In genomic region chr7:95480121-95480726, GRCm38 (mm10) we compare ENCODE assay signal across 29 mouse cellular contexts.
DNase-seq lines count a peak whose midpoint lies in the region; ATAC-seq and TF ChIP-seq lines count a peak whose summit lies in the region.
"Had no signal": no experiment of that assay in that cellular context is flagged by ENCODE, and none has a peak within 500 bp of the region (broad histone marks: within the 10 kb centered on the region; RNA-seq: fewer than 3 reads in every experiment).

No protein-coding gene starts in this region.

- no peak for DNase-seq in forebrain, embryonic 11.5 days (ENCODE audit: low spot score)
- no peak for DNase-seq in forebrain, embryonic 14.5 days (ENCODE audit: low spot score)
- DNase-seq in midbrain, embryonic 10.5 days (ENCODE audit: low spot score), result peak; percentile 36
- DNase-seq in R1 (ENCODE audit: low read depth, low spot score), result peak; percentile 93
- no peak for DNase-seq in c-Kit-positive CD71-positive TER-119-positive erythroid progenitor cells, embryonic 14.5 days (ENCODE audit: low spot score)
- no peak for DNase-seq in kidney, adult 18-20 months
- DNase-seq: adrenal gland, postnatal 25 days; cerebellum, adult 2 months; cerebellum, postnatal 25 days; gastrocnemius, postnatal 36 days; heart, adult 2 months; heart, postnatal 4 days; kidney, adult 8-10 months; kidney, postnatal 4 days; right cerebral cortex, postnatal 25 days; spleen, adult 18-20 months; thymus, postnatal 14 days had no signal

- H3K4me1 ChIP-seq in forebrain, embryonic 11.5 days (replicated peaks; ENCODE audit: control insufficient read depth, insufficient read depth, low read length), result peaks cover 4% of the 10 kb centered on the region; the same call in 1 of the 2 replicates
- 0 out of 2 replicates have a peak, but pooled peaks cover 4% of the 10 kb centered on the region for H3K4me1 ChIP-seq in forebrain, embryonic 14.5 days (ENCODE audit: control insufficient read depth, insufficient read depth, low read length)
- peaks cover 12% of the 10 kb centered on the region for H3K4me1 ChIP-seq in midbrain, embryonic 10.5 days
- H3K4me1 ChIP-seq in midbrain, embryonic 16.5 days (ENCODE audit: control insufficient read depth, insufficient read depth, low read length), result no peaks in the 10 kb centered on the region
- H3K4me1 ChIP-seq in ES-Bruce4 (ENCODE audit: control insufficient read depth, insufficient read depth, low read length), result no peaks in the 10 kb centered on the region
- H3K4me1 ChIP-seq: embryonic facial prominence, embryonic 12.5 days; heart, embryonic 12.5 days; intestine, embryonic 15.5 days; limb, embryonic 13.5 days; lung, embryonic 15.5 days; neural tube, embryonic 13.5 days had no signal

- H3K4me3 ChIP-seq in forebrain, embryonic 11.5 days (ENCODE audit: low read depth, low read length), result no peak overlapping the region
- no peak overlapping the region for H3K4me3 ChIP-seq in forebrain, embryonic 14.5 days (ENCODE audit: low read depth, low read length)
- no peak overlapping the region for H3K4me3 ChIP-seq in midbrain, embryonic 10.5 days
- H3K4me3 ChIP-seq in midbrain, embryonic 16.5 days (ENCODE audit: low read depth, low read length), result no peak overlapping the region
- H3K4me3 ChIP-seq in ES-Bruce4 (ENCODE audit: low read depth, low read length), result no peak overlapping the region
- H3K4me3 ChIP-seq: embryonic facial prominence, embryonic 12.5 days; heart, adult 2 months; heart, embryonic 12.5 days; intestine, embryonic 15.5 days; limb, embryonic 13.5 days; lung, embryonic 15.5 days; midbrain, embryonic 13.5 days; neural tube, embryonic 13.5 days had no signal

- no peak overlapping the region for H3K9ac ChIP-seq in forebrain, embryonic 11.5 days (ENCODE audit: low read length)
- no peak overlapping the region for H3K9ac ChIP-seq in forebrain, embryonic 14.5 days (ENCODE audit: low read length)
- H3K9ac ChIP-seq in midbrain, embryonic 16.5 days (ENCODE audit: low read depth, low read length), result no peak overlapping the region
- H3K9ac ChIP-seq in ES-Bruce4 (ENCODE audit: low read depth, poor library complexity, severe bottlenecking), result no peak overlapping the region
- H3K9ac ChIP-seq: embryonic facial prominence, embryonic 12.5 days; heart, embryonic 12.5 days; intestine, embryonic 15.5 days; limb, embryonic 13.5 days; lung, embryonic 15.5 days; midbrain, embryonic 13.5 days; neural tube, embryonic 13.5 days had no signal

- H3K36me3 ChIP-seq in forebrain, embryonic 11.5 days (ENCODE audit: control insufficient read depth, insufficient read depth, low read length), result no peaks in the 10 kb centered on the region
- H3K36me3 ChIP-seq in forebrain, embryonic 14.5 days (ENCODE audit: control insufficient read depth, insufficient read depth, low read length), result no peaks in the 10 kb centered on the region
- H3K36me3 ChIP-seq in midbrain, embryonic 10.5 days, result no peaks in the 10 kb centered on the region
- no peaks in the 10 kb centered on the region for H3K36me3 ChIP-seq in midbrain, embryonic 16.5 days (ENCODE audit: control insufficient read depth, insufficient read depth, low read length)
- no peaks in the 10 kb centered on the region for H3K36me3 ChIP-seq in ES-Bruce4 (ENCODE audit: control insufficient read depth, insufficient read depth, low read length, poor library complexity, severe bottlenecking)
- H3K36me3 ChIP-seq: embryonic facial prominence, embryonic 12.5 days; heart, embryonic 12.5 days; intestine, embryonic 15.5 days; limb, embryonic 13.5 days; lung, embryonic 15.5 days; midbrain, embryonic 13.5 days; neural tube, embryonic 13.5 days had no signal

- TF ChIP-seq POLR2A in ES-Bruce4 (IDR thresholded peaks at IDR 0.05; ENCODE audit: insufficient read depth, low read length), result no peak

- H3K4me2 ChIP-seq in forebrain, embryonic 11.5 days (ENCODE audit: low read depth, low read length, severe bottlenecking), result no peak overlapping the region
- H3K4me2 ChIP-seq in forebrain, embryonic 14.5 days (ENCODE audit: low read length), result no peak overlapping the region
- H3K4me2 ChIP-seq in midbrain, embryonic 16.5 days (ENCODE audit: low read length), result no peak overlapping the region
- H3K4me2 ChIP-seq: embryonic facial prominence, embryonic 12.5 days; heart, embryonic 12.5 days; intestine, embryonic 15.5 days; limb, embryonic 13.5 days; liver, embryonic 11.5 days; lung, embryonic 15.5 days; midbrain, embryonic 13.5 days; neural tube, embryonic 13.5 days had no signal

- TF ChIP-seq CTCF in ES-Bruce4 (IDR thresholded peaks at IDR 0.05; ENCODE audit: low read depth, low read length), result no peak

- ATAC-seq in forebrain, embryonic 11.5 days (replicated peaks; ENCODE audit: low FRiP score), result peak; percentile 42
- no peak for ATAC-seq in forebrain, embryonic 14.5 days
- no peak for ATAC-seq in midbrain, embryonic 16.5 days
- ATAC-seq: hindbrain, embryonic 16.5 days; intestine, embryonic 15.5 days; midbrain, embryonic 13.5 days had no signal

- no peaks in the 10 kb centered on the region for H3K9me3 ChIP-seq in forebrain, embryonic 11.5 days (ENCODE audit: control insufficient read depth, low read length)
- no peaks in the 10 kb centered on the region for H3K9me3 ChIP-seq in forebrain, embryonic 14.5 days (replicated peaks; ENCODE audit: control insufficient read depth, low read length)
- H3K9me3 ChIP-seq in midbrain, embryonic 10.5 days (replicated peaks), result no peaks in the 10 kb centered on the region
- no peaks in the 10 kb centered on the region for H3K9me3 ChIP-seq in midbrain, embryonic 16.5 days (replicated peaks; ENCODE audit: control insufficient read depth, low read length, poor library complexity, severe bottlenecking)
- H3K9me3 ChIP-seq in ES-Bruce4 (replicated peaks; ENCODE audit: control insufficient read depth, insufficient read depth, low read length, poor library complexity, severe bottlenecking), result no peaks in the 10 kb centered on the region
- H3K9me3 ChIP-seq: embryonic facial prominence, embryonic 12.5 days; heart, embryonic 12.5 days; intestine, embryonic 15.5 days; limb, embryonic 13.5 days; lung, embryonic 15.5 days; midbrain, embryonic 13.5 days; neural tube, embryonic 13.5 days had no signal

- no peaks in the 10 kb centered on the region for H3K27me3 ChIP-seq in forebrain, embryonic 11.5 days (ENCODE audit: control insufficient read depth, insufficient read depth, low read length)
- H3K27me3 ChIP-seq in forebrain, embryonic 14.5 days (replicated peaks; ENCODE audit: control insufficient read depth, insufficient read depth, low read length), result no peaks in the 10 kb centered on the region
- no peaks in the 10 kb centered on the region for H3K27me3 ChIP-seq in midbrain, embryonic 10.5 days (ENCODE audit: low read depth, poor library complexity, severe bottlenecking)
- no peaks in the 10 kb centered on the region for H3K27me3 ChIP-seq in midbrain, embryonic 16.5 days (ENCODE audit: control insufficient read depth, insufficient read depth, low read depth, low read length)
- H3K27me3 ChIP-seq in ES-Bruce4 (ENCODE audit: control insufficient read depth, insufficient read depth, low read length, poor library complexity, severe bottlenecking), result no peaks in the 10 kb centered on the region; the same call in 1 of the 2 replicates
- H3K27me3 ChIP-seq: embryonic facial prominence, embryonic 12.5 days; heart, embryonic 12.5 days; intestine, embryonic 15.5 days; limb, embryonic 13.5 days; lung, embryonic 15.5 days; midbrain, embryonic 13.5 days; neural tube, embryonic 13.5 days had no signal

- 11% methylated on average over 5 of the region's 5 CpGs for WGBS in forebrain, embryonic 11.5 days
- 3% methylated on average over 5 of the region's 5 CpGs for WGBS in forebrain, embryonic 14.5 days
- 14% methylated on average over 5 of the region's 5 CpGs for WGBS in midbrain, embryonic 10.5 days
- 8% methylated on average over 5 of the region's 5 CpGs for WGBS in midbrain, embryonic 16.5 days

- H3K27ac ChIP-seq in forebrain, embryonic 11.5 days (ENCODE audit: low read depth, low read length), result no peak overlapping the region
- no peak overlapping the region for H3K27ac ChIP-seq in forebrain, embryonic 14.5 days (ENCODE audit: low read depth, low read length)
- peak overlapping the region; percentile 73 for H3K27ac ChIP-seq in midbrain, embryonic 10.5 days (replicated peaks)
- H3K27ac ChIP-seq in midbrain, embryonic 16.5 days (ENCODE audit: low read length), result no peak overlapping the region
- H3K27ac ChIP-seq in ES-Bruce4 (ENCODE audit: insufficient read depth, low read length), result peak overlapping the region; percentile 57
- H3K27ac ChIP-seq: embryonic facial prominence, embryonic 12.5 days; heart, adult 2 months; intestine, embryonic 15.5 days; kidney, postnatal 0 days; limb, embryonic 13.5 days; lung, embryonic 15.5 days; midbrain, embryonic 13.5 days; neural tube, embryonic 13.5 days had no signal

- TF ChIP-seq EP300 in ES-Bruce4 (IDR thresholded peaks at IDR 0.05; ENCODE audit: insufficient read depth, low read depth, low read length), result no peak

Comparison
In these comparisons a context has a peak if more than half of its experiments do, and no peak if none do; other contexts are left out.
1. H3K27ac ChIP-seq: peak in midbrain, embryonic 10.5 days (single experiment) and ES-Bruce4 (single experiment); none in forebrain, embryonic 11.5 days (single experiment), forebrain, embryonic 14.5 days (single experiment) and midbrain, embryonic 16.5 days (single experiment).
2. DNase-seq: peak in midbrain, embryonic 10.5 days (single experiment) and R1 (single experiment); none in forebrain, embryonic 11.5 days (single experiment), forebrain, embryonic 14.5 days (single experiment), c-Kit-positive CD71-positive TER-119-positive erythroid progenitor cells, embryonic 14.5 days (single experiment) and kidney, adult 18-20 months (single experiment).